Mouse (Mus musculus): ENCODE data around the gene Asna1.

The Asna1 gene

DNA sequence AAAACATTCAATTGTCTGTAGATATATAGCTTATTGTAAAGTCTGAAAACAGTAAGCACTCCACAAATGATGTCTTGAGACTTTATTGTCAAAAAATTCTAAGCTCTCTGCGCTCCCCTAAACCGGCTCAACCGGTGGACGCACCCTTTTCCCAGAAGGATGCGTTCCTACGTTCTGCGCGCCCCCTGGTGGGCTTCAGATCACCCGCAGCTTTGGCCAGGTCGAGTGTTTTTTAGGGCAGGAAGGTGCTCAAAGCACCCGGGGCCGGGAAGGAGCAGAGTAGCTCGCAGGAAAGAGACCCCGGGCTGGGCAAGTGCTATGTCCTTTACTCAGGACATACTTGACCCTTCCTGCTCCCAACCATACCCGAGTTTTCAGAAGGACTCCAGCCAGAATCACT lies 35.3 kb downstream of the Asna1 start:
- DNase-seq (ENCODE audit: low spot score) = peak; percentile 87

DNA sequence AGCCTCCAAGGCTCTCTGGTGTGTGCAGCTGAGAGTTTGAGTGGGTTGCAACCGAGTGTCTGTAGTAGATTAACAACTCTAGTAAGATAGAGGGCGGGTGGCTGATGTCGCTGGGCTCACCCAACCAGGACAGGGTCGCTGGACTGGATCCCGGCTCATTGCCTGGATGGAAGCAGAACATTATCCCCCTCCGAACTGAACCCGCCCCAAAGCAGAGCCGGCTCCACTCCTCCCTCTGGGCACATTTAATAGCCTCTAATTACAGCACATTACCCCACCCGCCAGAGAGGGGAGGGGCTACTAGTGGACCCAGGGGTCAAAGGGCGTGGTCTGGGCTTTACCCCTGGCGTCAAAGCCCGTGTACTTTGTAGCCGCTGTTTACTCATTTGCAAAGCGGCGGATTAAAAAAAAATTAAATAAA lies 35.8 kb downstream of the Asna1 start:
- DNase-seq (ENCODE audit: low spot score) = no peak

DNA sequence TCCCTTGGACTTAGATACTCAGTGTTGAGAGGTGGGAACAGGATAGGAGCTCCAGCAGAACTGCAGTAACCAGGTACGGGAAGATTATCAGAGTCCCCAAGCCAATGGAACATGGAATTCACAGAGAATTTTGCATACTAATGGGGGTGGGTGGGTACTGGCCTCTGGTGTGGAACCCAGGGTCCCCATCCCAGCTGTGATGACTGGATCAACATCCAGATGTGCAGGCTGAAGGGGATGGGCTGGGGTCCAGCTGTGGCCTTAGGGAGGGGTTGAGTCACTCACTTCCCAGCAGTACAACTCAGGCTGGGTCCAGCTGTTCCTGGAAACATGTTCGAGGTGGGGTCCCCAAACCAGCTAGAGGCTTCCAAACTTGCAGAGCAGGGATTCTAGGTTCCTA lies 37.2 kb downstream of the Asna1 start:
- no peak for DNase-seq (ENCODE audit: low spot score)

DNA sequence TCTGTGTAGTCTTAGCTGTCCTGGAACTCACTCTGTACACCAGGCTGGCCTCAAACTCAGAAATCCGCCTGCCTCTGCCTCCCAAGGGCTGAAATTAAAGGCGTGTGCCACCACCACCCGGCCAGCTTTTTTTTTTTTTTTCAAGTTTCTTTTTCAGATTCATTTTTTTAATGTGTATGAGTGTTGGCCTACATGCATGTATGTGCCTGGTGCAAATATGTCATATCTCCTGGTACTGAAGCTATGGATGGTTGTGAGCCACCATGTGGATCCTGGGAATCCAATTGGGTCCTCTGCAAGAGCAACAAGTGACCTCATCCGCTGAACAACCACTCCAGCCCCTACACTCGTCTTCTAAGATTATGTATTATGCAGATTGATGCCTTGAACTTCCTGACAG lies 37.7 kb downstream of the Asna1 start:
- DNase-seq (ENCODE audit: low spot score) = no peak

DNA sequence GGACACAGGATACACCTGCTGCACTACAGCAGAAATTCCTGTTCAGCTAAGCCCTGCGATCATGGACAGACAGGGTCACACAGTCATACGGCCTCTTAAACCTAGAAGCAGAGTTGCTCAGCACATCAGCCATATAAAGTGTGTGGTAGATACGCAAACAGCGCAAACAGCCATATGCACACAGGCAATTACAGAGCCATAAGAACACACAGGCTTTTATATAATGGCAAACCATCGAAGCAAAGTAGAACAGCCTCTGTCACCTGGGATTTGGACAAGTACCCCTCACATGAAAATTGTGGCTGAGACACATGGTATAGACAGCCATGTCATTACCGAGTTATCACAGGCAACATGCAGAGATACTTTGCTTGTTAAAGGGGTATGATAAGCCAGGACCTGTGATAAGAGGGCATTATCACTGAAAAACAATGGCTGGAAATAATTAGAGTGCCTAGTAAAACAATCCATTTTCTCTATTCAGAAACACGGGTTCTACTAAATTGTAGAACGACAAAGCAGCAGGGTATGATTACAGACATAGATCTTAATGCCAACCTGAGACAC lies 38.6 kb downstream of the Asna1 start:
- DNase-seq (ENCODE audit: low spot score) = no peak

DNA sequence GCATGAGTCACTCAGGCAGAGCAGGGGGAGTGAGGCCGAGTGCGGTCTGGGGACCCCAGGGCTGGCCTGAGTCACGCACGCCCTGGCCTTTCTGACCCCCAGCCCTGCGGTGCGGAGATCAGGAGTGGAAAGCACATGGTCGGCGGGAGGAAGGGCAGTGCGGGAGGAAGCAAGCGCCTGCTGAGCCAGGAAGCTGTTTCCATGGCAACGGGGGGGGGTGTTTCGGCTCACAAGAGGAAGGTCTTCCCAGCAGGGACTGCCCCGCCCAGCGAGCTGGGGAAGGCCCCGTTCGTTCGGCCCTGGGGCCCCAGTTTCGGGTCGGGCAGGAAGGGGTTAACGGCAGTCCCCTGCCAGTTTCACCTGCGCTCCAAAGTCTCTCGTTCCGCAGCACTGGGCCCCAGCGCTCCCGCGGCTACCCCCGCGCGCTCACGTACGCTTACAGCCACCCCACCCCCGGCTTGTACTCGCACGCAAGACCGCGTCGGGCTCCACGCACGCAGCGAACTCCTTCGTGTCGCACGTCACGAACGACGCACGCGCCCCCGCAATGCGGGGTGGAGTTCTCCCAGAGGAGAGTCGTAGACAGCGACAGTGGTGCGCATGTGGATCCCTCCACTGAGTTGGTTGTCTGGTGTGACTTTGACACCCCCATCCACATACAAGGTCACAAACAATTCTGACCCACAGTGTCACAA lies 39.2 kb downstream of the Asna1 start:
- peak; percentile 98 for DNase-seq (ENCODE audit: low spot score)

DNA sequence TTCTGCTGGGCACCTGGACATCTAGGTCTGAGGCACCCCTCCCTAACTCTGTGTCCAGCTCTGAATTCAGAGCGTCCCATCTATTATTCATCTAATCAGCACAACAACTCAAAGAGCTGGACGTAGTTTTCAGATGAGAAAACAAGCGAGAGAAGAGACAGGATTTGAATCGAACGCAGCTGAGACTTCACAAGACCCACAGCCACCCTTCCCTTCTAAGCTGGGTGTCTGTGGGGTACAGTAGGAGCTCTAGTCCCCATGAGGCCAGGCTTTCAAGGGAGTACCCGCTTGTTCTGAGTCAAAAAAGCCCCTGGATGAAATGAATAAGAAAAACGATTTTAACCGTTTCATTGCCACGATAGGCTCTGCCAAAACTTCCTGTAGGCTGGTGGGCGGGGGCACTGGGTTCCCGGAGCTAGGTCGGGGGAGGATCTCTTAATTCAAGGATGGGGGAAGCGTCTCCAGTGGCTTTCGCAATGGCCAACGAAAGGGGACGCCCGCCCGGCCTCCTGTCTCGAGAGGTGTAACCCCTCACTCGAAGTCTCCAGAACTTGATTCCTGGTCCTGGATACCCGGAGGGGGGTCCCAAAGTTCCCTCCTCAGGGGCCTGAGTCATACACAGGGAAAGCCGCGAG lies 39.9 kb downstream of the Asna1 start:
- DNase-seq (ENCODE audit: low spot score) = peak; percentile 55

DNA sequence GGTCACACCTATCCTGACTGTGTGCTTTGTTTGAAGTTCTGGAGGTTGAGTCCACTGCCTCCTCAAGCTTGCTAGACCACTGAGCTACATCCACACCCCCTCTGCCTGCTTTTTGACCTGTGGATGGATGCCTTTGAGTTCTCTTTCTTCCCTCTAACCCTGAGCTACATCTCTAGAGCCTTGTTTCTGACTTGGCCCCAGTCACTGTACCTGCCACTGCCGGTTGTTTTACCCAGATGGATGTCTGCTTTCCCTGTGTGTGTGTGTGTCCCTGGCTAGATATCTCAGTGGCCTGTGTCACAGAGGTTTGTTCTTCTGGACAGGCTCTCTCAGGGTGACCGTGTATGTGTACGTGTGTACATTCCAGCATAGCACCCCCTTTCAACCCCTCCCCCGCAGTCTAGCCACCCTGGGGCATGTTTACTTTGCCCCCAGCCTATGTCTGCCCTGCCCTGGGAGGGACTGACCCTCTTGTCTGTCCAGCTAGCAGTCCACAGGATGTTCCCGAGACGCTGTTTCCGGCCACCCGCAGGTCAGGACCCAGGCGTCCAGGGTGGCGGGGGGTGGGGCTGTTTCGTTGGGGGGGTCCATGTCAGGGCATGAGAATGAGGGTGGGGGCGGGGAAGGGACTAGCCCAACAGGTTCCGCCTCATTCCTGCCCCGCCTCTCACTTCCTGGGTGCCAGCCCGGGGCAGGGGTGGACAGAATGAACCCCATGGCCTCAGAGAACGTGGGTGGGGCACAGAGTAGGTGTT lies 40.6 kb downstream of the Asna1 start:
- DNase-seq (ENCODE audit: low spot score) = no peak

DNA sequence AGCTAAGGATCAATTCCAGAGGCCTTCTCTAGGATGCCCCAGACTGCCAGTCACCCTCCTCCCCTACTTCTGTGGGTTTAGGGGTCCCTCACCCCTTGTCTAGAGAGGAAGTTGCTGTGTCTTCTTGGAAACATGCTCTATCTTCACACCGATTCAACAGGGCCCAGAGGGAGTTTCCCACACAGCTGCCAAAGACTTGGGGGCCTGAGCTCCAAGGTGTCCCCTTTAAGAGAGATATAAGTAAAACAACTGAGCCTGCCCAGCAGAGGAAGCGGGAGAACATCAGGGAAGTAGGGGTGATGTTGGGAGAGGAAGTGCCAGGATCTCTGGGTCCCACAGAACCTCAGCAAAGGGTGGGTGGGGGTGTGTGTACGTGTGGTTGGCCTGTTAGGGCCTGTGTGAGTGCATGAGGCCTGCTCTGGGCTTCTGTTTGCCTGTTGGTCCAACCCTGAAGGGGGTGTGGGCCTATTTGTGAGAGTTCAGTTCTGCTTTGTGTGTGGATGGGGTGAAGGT lies 42.5 kb downstream of the Asna1 start:
- peak; percentile 23 for DNase-seq (ENCODE audit: low spot score)

DNA sequence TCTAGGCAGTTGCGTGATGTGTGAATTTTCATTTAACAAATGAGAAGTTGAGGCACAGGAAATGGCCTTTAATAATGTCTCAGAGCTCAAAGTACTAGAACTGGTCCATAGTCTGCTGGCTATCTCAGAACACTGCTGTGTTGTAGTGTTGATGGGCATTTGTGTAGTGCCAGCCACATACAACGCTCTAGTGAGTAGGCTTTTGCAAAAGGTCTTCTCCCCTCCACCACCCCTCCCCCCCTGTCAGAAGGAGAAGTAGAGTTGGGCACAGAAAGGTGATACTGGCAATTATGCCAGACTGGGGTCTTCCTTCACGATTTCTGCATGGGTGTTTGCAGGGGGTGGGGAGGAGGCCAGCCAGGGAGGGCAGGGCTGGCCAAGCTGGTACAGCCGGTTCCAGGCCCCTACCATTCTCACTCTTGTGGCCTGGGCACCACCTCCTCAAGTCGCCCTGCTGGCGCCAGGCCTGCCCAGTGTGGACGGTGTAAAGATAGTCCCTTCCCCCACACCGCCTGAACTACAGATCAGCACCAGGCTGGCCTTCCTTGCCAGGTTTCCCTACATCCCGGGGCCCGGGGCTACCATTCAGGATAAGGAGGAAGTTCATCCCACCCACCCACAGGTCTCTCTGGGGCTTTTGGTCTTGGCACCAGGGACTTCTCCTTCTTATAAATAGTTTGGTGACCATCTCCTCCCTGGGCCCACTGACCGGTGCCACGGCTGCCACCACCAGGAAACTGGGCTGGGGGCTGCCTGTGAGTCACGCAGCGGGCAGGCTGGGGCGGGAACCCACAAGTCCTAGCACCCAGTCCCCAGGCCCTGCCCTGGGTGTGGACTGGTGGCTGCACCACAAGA lies 43.2 kb downstream of the Asna1 start:
- no peak for DNase-seq (ENCODE audit: low spot score)

DNA sequence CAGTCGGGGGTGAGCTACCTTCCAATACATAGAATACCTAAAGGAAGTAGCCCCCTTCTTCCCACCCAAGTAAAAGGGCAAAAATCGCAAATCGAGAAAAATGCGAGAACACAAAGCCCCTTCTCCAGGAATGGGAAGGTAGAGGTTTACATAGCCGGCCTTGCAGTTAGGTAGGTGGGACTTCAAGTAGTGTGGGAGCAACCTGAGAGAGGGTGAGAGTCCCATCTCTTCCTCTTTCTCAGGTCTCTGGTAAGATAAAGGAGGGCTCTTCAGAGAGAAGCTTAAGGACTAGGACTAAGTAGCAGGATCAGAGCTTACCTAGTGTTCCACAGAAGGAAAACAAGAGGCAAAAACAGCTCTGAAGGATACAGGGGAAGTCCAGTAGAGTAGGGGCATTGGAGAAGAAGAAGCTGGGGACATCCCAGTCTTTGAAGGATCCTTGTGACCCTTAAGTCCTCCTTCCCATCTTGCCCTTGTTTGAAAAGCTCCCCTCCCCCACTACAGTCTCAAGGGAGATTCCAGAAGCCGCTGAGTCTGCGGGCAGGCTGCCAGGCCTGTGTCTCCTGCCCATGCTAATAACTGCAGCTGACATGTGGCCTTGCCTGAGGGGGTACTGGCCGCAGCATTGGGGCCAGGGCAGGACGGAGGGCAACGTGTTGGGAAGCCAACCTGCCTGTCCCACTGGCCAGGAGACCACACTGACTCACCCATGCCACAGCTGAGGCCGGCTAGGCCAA lies 44.3 kb downstream of the Asna1 start:
- DNase-seq (ENCODE audit: low spot score) = peak; percentile 36

DNA sequence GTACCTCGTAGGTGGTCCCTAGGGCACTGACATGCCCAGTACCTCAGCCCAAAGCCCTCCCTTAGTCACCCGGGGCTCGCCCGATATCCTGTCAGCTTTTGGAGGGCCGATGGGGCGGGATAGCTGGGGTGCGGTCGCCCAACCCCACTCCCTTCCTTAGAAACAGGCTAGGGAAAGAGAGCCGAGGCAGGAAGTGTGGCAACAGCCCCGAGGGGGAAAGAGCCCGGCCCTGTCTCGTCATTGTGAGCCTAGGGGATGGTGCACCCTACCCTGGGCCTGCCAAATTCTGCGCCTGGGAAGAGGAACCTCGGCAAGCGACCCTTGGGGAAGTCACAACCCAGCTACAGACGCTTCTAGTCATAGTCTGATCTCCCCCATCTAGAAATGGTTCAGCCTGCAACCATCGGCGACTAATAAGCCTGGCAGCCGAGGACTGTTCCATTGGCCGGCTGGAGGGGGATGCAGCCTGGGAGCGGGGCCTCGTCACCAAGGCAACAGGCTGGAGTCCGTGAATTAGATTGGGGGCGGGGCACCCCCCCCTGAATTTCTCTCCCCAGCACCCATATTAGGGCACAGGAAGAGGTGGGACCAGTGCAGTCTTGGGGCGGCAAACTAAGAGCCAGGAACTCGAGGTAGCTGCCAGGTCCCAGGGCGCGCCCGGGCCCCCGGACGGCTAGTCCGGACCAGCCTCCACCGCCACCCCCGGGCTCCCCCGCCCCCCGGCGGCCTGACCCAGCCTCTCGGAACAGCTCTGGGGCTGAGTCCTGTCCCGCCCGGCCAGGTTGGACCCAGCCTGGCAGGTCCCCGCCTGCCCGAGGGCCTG lies 45.3 kb downstream of the Asna1 start:
- peak; percentile 92 for DNase-seq (ENCODE audit: low spot score)

DNA sequence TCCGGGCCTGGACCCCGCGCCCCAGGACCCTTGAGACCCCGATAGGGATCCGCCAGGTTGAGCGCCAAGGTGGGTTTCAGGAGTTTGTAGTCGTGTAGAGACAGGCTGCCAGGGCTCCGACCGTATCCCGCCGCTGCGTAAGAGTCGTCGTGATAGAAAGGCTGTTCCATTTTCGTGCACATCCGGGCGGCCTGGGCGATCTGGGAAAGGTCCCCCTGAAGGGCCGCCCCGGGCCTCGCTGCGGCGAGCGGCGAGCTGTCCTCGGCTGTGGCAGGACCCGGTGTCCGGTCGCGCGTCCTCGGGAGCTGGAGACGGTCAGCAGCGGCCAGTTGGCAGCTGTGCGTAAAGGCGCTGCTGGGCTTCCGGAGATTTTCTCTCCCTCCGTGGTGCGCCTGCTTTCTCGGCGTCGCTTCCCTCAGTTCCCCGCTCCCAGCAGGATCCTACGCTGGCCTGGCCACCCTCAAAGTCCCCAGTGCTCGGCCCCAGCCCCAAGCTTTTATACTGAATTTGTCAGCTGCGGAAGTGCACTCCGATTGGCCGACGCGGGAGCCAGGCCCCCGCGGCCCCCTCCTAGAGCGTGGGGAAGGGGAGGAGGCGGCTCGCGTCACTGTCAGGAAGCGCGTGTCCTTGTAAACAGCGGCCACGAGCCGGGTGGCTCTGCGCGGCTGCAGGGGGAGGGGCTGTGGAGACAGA lies 46.7 kb downstream of the Asna1 start, which contains the start of gene Junb:
TSS of gene Junb (minus strand) at position 471 of the 693 bp plus-strand sequence.
- peak; percentile 99 for DNase-seq (ENCODE audit: low spot score)

DNA sequence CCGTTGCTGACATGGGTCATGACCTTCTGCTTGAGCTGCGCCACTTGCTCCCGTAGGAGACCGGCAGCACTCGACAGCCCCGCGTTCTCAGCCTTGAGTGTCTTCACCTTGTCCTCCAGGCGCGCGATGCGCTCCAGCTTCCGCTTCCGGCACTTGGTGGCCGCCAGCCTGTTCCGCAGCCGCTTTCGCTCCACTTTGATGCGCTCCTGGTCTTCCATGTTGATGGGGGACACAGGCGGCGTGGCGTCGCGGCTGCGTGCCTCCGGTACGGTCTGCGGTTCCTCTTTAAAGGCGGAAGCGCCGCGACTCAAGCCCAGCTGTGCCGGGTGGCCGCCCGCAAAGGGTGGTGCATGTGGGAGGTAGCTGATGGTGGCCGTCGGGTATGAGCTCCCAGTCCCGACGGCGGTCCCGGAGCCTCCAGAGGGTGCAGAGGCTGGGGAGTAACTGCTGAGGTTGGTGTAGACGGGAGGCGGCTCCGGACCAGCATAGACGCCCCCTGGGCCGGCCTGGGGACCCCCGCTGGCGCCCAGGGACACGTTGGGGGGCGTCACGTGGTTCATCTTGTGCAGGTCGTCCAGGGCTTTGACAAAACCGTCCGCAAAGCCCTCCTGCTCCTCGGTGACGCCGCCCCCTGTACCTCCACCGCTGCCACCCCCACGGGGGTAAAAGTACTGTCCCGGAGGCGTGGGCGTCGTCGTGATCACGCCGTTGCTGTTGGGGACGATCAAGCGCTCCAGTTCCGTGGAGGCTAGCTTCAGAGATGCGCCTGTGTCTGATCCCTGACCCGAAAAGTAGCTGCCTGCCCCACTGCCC lies 47.4 kb downstream of the Asna1 start:
- DNase-seq (ENCODE audit: low spot score) = peak; percentile 86

DNA sequence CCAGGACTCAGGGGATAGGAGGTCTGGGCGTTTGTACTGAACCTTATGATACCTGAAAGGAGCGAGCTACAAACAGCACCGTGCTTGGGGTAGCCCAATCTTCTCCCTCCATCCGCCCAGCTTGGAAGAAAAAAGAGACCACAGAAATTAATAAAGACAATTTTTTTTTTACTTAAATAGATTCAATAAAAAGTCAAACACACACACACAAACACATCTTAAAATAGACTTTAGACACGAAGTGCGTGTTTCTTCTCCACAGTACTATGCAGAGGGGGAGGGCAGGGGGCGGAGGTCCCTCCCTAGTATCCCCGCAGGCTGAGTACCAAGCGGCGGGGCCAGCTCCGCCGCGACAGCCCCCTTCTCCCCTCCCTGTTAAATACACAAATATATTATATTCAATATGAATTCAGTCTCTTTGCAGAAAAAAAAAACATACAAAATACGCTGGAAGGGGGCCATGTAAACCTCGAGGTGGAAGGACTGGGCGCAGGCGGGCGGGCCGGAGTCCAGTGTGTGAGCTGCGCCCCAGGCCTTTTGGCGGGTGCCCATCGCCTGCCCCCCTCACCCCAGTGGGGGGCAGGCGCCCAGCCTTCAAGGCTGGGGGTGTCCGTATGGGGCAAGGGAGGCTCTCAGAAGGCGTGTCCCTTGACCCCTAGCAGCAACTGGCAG lies 48.2 kb downstream of the Asna1 start:
- no peak for DNase-seq (ENCODE audit: low spot score)

DNA sequence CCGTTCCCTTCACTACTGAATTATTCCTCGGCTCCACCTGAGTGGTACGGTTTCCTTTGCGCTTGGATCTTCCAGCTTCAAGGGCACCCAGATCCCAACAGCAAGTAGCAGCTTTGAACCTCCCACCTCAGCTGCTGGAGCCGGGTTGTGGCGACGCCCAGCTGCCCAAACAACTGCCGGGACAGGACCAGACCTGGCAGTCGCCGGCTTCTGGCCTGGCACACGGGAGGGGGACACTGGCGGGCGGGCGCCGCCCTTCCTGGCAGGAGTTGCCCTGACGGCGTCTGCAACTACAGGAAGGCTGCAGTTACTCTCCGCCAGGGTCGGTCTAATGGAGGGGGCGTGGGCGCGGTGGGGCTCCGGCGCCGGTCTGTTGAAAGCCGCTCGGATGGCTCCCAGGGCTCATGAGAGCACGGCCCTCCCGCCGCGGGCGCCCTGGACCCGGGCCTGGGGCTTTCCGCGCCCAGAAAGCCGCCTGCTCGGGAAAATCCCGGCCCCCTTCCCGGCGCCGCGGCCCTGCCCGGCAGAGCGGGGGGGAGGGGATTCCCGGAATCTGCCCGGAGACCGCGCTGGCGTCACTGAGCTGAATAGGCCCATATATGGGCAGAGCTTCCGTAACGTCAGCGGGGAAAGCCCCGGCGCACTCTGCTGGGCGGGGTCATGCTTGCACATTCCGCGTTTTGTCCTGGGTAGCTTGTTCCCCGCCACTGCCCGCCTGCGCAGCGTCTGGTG lies 48.9 kb downstream of the Asna1 start:
- DNase-seq (ENCODE audit: low spot score) = peak; percentile 96

DNA sequence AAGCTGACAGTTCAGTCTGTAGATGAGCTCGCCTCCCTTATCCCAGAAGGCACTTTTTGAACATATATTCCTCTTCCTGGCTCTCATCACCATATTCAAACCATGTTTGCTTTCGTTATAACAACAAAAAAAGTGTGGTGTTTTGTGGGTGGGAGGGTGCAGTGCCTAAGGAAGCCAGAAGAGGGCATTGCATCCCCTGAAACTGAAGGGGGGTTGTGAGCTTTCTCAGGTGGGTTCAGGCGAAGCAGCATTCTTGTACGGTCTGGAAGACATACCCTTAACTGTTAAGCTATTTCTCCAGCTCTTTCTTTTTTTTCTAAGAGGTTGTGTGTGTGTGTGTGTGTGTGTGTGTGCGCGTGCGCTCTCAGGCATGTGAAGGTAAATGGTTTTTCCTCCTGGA lies 49.6 kb downstream of the Asna1 start:
- DNase-seq (ENCODE audit: low spot score) = peak; percentile 87

Data from T-cell, adult 2 months (primary cell).